Mouse (Mus musculus): ENCODE data around the gene Pnmal1.

DNA sequence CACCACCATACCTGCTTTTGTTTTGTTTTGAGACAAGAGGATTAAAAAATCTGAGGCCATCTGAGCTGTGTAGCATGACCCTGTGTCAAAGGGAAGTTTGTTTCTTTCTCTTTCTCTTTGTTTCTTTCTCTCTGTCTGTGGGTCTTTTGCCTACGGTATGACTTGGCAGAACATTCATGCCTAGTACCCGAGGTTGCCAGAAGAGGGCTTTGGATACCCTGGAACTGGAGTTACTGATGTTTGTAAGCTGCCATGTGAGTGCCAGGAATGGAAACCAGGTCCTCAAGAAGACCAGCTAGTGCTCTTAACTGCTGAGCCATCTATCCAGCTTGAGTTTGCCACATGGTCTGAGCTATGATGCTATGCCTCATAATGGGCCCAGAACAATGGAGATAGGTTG, 31.1 kb upstream of the Pnmal1 start:
- no peak for TF ChIP-seq CTCF (IDR thresholded peaks at IDR 0.05; ENCODE audit: extremely low read depth, insufficient read length, insufficient replicate concordance, low read depth, low read length)
- no peak for TF ChIP-seq POLR2A (IDR thresholded peaks at IDR 0.05; ENCODE audit: low read depth, low read length)

Data from small intestine, adult 2 months (tissue).